Mouse (Mus musculus): ENCODE results near the gene Olfr692. TPM values are rescaled to one million over a fixed set of nuclear protein-coding genes. Genes with fewer than 3 reads are reported as not detected.

Olfr692 gene
- total RNA-seq, 2 experiments from 2014 or later: not detected

- DNase-seq (ENCODE audit: low spot score in 2 of 2): no peak
- intact Hi-C loops (cut with DNase I): no loop called here
Observed at GRCm38 (mm10) chr7:105399058-105399934, 31.3 kb downstream of the Olfr692 start.

- intact Hi-C loops (cut with DNase I): no loop called here
- peak; percentile 99 for DNase-seq (ENCODE audit: low spot score in 2 of 2)
Observed at GRCm38 (mm10) chr7:105399935-105400624, 32.0 kb downstream of the Olfr692 start, which contains the start of gene Fam160a2. Gene Fam160a2 (minus strand): TSS chr7:105400054.

GRCm38 (mm10) chr7:105404268-105404667, 36.2 kb downstream of the Olfr692 start, which contains the start of gene Cnga4:
Gene Cnga4 (plus strand): TSS chr7:105404568.
- DNase-seq (ENCODE audit: low spot score in 2 of 2): no peak
- intact Hi-C loops (cut with DNase I): no loop called here

- intact Hi-C loops (cut with DNase I): no loop called here
- DNase-seq (ENCODE audit: low spot score in 2 of 2): no peak
Observed at GRCm38 (mm10) chr7:105406322-105406721, 38.3 kb downstream of the Olfr692 start.

- intact Hi-C loops (cut with DNase I): loop anchor here (2.0 to 5.0 kb wide), 2 partner anchors 61 to 105 kb away; no protein-coding TSS in a partner anchor
- DNase-seq (ENCODE audit: low spot score in 2 of 2): peak; percentile 89 to 91
Observed at GRCm38 (mm10) chr7:105411874-105412632, 44.0 kb downstream of the Olfr692 start.

GRCm38 (mm10) chr7:105414385-105414784, 46.4 kb downstream of the Olfr692 start:
- intact Hi-C loops (cut with DNase I): loop anchor here (5.0 kb wide), 1 partner anchor 103 kb away; no protein-coding TSS in a partner anchor
- peak; percentile 46 to 52 for DNase-seq (ENCODE audit: low spot score in 2 of 2)

- intact Hi-C loops (cut with DNase I): no loop called here
- DNase-seq (ENCODE audit: low spot score in 2 of 2): no peak
Observed at GRCm38 (mm10) chr7:105416529-105416928, 48.5 kb downstream of the Olfr692 start.

GRCm38 (mm10) chr7:105418106-105418505, 50.1 kb downstream of the Olfr692 start:
- intact Hi-C loops (cut with DNase I): no loop called here
- DNase-seq (ENCODE audit: low spot score in 2 of 2): peak in 1 of 2 experiments; percentile 52

Other genes with a start within 250 kb of the Olfr692 start
- not detected for gene Olfr683, start 221.2 kb upstream of the Olfr692 start, total RNA-seq (2021)
- not detected for gene Olfr684, start 204.6 kb upstream of the Olfr692 start, total RNA-seq (2021)
- gene Olfr685, start 182.2 kb upstream of the Olfr692 start, total RNA-seq (2021): not detected
- not detected for gene Olfr686, start 160.7 kb upstream of the Olfr692 start, total RNA-seq (2021)
- gene Olfr688, start 80.1 kb upstream of the Olfr692 start, total RNA-seq (2021): not detected
- gene Olfr689, start 57.1 kb upstream of the Olfr692 start, total RNA-seq (2021): not detected
- 1 to 10 TPM in 1 of 2 experiments, under 1 TPM in 1; 0.87 to 1.1 TPM for gene Olfr690, start 34.1 kb upstream of the Olfr692 start, total RNA-seq (2021)
- 1 to 10 TPM; 1.1 to 1.4 TPM for gene Olfr691, start 26.0 kb upstream of the Olfr692 start, total RNA-seq (2021)
- gene Gm5901, start 6.8 kb downstream of the Olfr692 start, total RNA-seq (2021): not detected
- 10 to 100 TPM; 70.2 to 74.2 TPM for gene Fam160a2, start 31.8 kb downstream of the Olfr692 start, total RNA-seq (2021)
- under 1 TPM; 0.37 to 0.51 TPM for gene Cnga4, start 36.3 kb downstream of the Olfr692 start, total RNA-seq (2021)
- gene Cckbr, start 57.5 kb downstream of the Olfr692 start, total RNA-seq (2021): 10 to 100 TPM; 56.6 to 62.4 TPM
- gene Cavin3, start 114.1 kb downstream of the Olfr692 start, total RNA-seq (2021): 10 to 100 TPM; 19.0 to 21.1 TPM
- gene Smpd1, start 186.1 kb downstream of the Olfr692 start, total RNA-seq (2021): 100 to 1,000 TPM; 111 to 112 TPM
- 100 to 1,000 TPM; 450 to 459 TPM for gene Apbb1, start 213.4 kb downstream of the Olfr692 start, total RNA-seq (2021)
- under 1 TPM; 0.23 to 0.24 TPM for gene Hpx, start 231.9 kb downstream of the Olfr692 start, total RNA-seq (2021)